Comparison of ENCODE assay signal across 8 mouse cellular contexts in the genomic region with DNA sequence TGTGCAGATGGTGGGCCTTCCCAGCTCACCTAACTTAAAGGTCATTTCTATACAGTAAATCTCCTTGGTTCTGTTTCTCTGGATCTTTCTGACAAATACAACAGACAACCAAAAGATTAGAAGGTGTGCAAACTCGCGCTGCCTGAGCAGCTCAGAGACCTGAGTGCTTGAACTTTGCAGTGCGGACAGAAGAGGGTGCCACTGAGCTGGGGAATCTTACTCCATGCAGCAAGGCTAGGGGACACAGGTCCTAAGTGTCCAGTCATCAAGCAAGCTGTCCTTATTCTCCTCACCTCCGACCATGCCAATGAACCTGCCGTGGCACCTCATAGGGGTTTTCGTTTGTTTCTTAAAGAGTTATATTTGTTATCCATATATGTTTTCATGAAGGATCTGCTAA. TPM values are rescaled to one million over a fixed set of nuclear protein-coding genes. Genes with fewer than 3 reads are reported as not detected.
A peak's percentile ranks its signal among the peaks of the same experiment; 100 is the strongest.
DNase-seq lines count a peak whose midpoint lies in the region.

No protein-coding gene starts in this region.

- peak; percentile 6 for DNase-seq in heart, postnatal 4 days
- DNase-seq in heart, postnatal 14 days: no peak
- DNase-seq in ovary, postnatal 36 days (ENCODE audit: low spot score): peak; percentile 19
- DNase-seq in ovary, postnatal 10 days (ENCODE audit: low spot score): no peak
- DNase-seq in cerebellum, postnatal 36 days: peak; percentile 20 to 27
- DNase-seq in retina, postnatal 1 day: peak; percentile 20
- DNase-seq in c-Kit-positive CD71-positive TER-119-positive erythroid progenitor cells, embryonic 14.5 days (ENCODE audit: low spot score): no peak
- no peak for DNase-seq in spleen, adult 18-20 months

- intact Hi-C loops in heart, postnatal 14 days (cut with DNase I): loop anchor here (10.0 kb wide), 1 partner anchor 368 kb away; no protein-coding TSS in a partner anchor

RNA-seq across cellular contexts. Expression of a gene that starts 48.7 kb away (rescaled TPM):
- 1 to 10 TPM; 1.1 to 1.2 TPM for total RNA-seq in heart, postnatal 4 days (2021)
- total RNA-seq in heart, postnatal 14 days (2021): under 1 TPM; 0.78 to 0.86 TPM

Comparison
In these comparisons a context has a peak if more than half of its experiments do, and no peak if none do; other contexts are left out.
1. DNase-seq: peak in heart, postnatal 4 days (single experiment), ovary, postnatal 36 days (single experiment), cerebellum, postnatal 36 days (2 of 2) and retina, postnatal 1 day (single experiment); none in heart, postnatal 14 days (0 of 2), ovary, postnatal 10 days (single experiment), c-Kit-positive CD71-positive TER-119-positive erythroid progenitor cells, embryonic 14.5 days (single experiment) and spleen, adult 18-20 months (0 of 2).